Mouse (Mus musculus) liver, embryonic 14.5 days (tissue): Measurements from ENCODE around the gene Mesd.
A peak's percentile ranks its signal among the peaks of the same experiment; 100 is the strongest.

Experiments
- CTCF ChIP-seq: IDR thresholded peaks from 2 replicates; pipeline ENCODE4 v1.5.1; 2016; ENCODE audit warnings: antibody characterized with exemption, low read depth, control low read depth
- EP300 ChIP-seq: IDR thresholded peaks from 2 replicates; pipeline ENCODE4 v1.6.1; 2016; ENCODE audit warnings: antibody characterized with exemption, low read depth

- TF ChIP-seq CTCF (no peak), EP300 (peak; percentile 86)
Measured at GRCm38 (mm10) chr7:83884921-83885532, 761 bp downstream of the Mesd start.
